Mouse (Mus musculus) kidney, embryonic 14.5 days (tissue): ENCODE results near the gene AW146154. TPM values are rescaled to one million over a fixed set of nuclear protein-coding genes. Genes with fewer than 3 reads are reported as not detected.
"Not testable (repeated sequence)": the region's sequence is repeated elsewhere in the genome, so short reads cannot be mapped to it uniquely, and the experiment has no call there.

Experiments
- ATAC-seq: fragments of 200-750 bp; cut with Nextera tagmentation; 2 replicates; pipeline ENCODE4 v1.8.0; 2017; ENCODE audit warnings: moderate number of reproducible peaks, mild to moderate bottlenecking, moderate TSS enrichment, moderate library complexity; ENCODE audit not compliant: low FRiP score, low TSS enrichment
- H3K27ac ChIP-seq: fragments of 300-500 bp; sonication (generic); 2 replicates; pipeline ENCODE4 v1.5.1; 2014; ENCODE audit warnings: low read depth, mild to moderate bottlenecking, low read length, moderate library complexity, mixed read lengths
- H3K27me3 ChIP-seq: fragments of 300-500 bp; sonication (generic); 2 replicates; pipeline ENCODE4 v1.6.1; 2014; ENCODE audit warnings: mild to moderate bottlenecking, low read length; ENCODE audit not compliant: control insufficient read depth, insufficient read depth
- H3K36me3 ChIP-seq: fragments of 300-500 bp; sonication (generic); 2 replicates; pipeline ENCODE4 v1.6.1; 2014; ENCODE audit warnings: low read length, mixed read lengths; ENCODE audit not compliant: control insufficient read depth, insufficient read depth
- H3K4me1 ChIP-seq: fragments of 300-500 bp; sonication (generic); 2 replicates; pipeline ENCODE4 v1.6.1; 2014; ENCODE audit warnings: low read length, mixed read lengths; ENCODE audit not compliant: control insufficient read depth, insufficient read depth
- H3K4me2 ChIP-seq: fragments of 300-500 bp; sonication (generic); replicated peaks from 2 replicates; pipeline ENCODE4 v1.6.1; 2014; ENCODE audit warnings: low read depth, mild to moderate bottlenecking, low read length
- H3K4me3 ChIP-seq: fragments of 300-500 bp; sonication (generic); 2 replicates; pipeline ENCODE4 v1.5.1; 2014; ENCODE audit warnings: mild to moderate bottlenecking, low read length
- H3K9ac ChIP-seq: fragments of 300-500 bp; sonication (generic); 2 replicates; pipeline ENCODE4 v1.6.1; 2014; ENCODE audit warnings: low read depth, mild to moderate bottlenecking, low read length, moderate library complexity
- H3K9me3 ChIP-seq: fragments of 300-500 bp; sonication (generic); 2 replicates; pipeline ENCODE4 v1.6.1; 2016; ENCODE audit warnings: low read length; ENCODE audit not compliant: control insufficient read depth
- WGBS: fragments of 180-500 bp; shearing (Covaris S2); extraction: QIAGEN DNeasy Blood & Tissue Kit; methylation state at CpG from one replicate; pipeline ENCODE4 v1.1.7; 2014; 5-methylcytosine and 5-hydroxymethylcytosine counted together
- polyA plus RNA-seq: library from polyadenylated mRNA; unstranded; fragments of >200 nt; fragmentation: Nextera tagmentation; extraction: Ambion mirVana; gene quantifications from 2 replicates; pipeline ENCODE4 v1.2.1, GENCODE M21; 2014

AW146154 gene
- polyA plus RNA-seq, 1 experiment from 2014 or later = 9.2 TPM

DNA sequence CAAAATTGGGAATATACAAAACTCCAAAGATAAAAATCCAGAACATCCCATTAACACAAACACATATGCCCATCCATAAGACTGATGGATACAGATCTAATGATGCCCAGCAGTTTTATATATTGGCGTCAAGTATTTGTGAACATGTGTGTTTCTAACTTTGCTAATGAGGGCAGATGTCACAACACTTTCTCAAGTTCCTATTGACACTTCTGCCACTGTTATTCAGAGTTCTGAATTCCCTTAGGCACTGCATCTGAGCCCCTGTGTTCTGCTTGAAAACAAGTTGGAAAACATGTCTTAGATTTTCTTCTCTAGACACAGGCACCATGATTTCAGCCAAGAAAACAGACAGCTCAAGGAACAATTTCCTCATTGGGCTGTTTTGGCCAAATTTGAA, 51.1 kb downstream of the AW146154 start, which contains the start of gene Vmn2r57:
TSS of gene Vmn2r57 (minus strand) at position 101 of the 400 bp plus-strand sequence.
- H3K27ac ChIP-seq, H3K4me2 ChIP-seq, H3K4me3 ChIP-seq, H3K27me3 ChIP-seq, H3K9ac ChIP-seq, H3K4me1 ChIP-seq, H3K36me3 ChIP-seq, H3K9me3 ChIP-seq, ATAC-seq: not testable (repeated sequence)
- WGBS = 77% methylated on average over 1 of the region's 1 CpGs

Other genes starting within 250 kb of the AW146154 start
- 12.9 and 15.7 TPM in 2 replicates for gene AI987944, start 106.5 kb downstream of the AW146154 start, polyA plus RNA-seq
- gene Vmn2r57, start 51.2 kb downstream of the AW146154 start, polyA plus RNA-seq = 0.24 and 0.38 TPM in 2 replicates
- gene Gm20449, start 473 bp downstream of the AW146154 start, polyA plus RNA-seq = 0.13 TPM in 1 of 2 replicates, not detected in the other
- 0.13 TPM in 1 of 2 replicates, not detected in the other for gene Gm6871, start 73.8 kb upstream of the AW146154 start, polyA plus RNA-seq
- 11.2 and 17.6 TPM in 2 replicates for gene 2610021A01Rik, start 99.3 kb upstream of the AW146154 start, polyA plus RNA-seq
- 13.7 and 14.7 TPM in 2 replicates for gene Zfp788, start 133.3 kb upstream of the AW146154 start, polyA plus RNA-seq